Mouse (Mus musculus) midbrain, embryonic 13.5 days (tissue): ENCODE results near the gene Usp42. TPM values are rescaled to one million over a fixed set of nuclear protein-coding genes. Genes with fewer than 3 reads are reported as not detected.

ENCODE experiments used
- ATAC-seq: fragments of 200-750 bp; cut with Nextera tagmentation; 2 replicates; pipeline ENCODE4 v1.8.0; 2017; ENCODE audit warnings: mild to moderate bottlenecking, moderate TSS enrichment, moderate library complexity
- H3K27ac ChIP-seq: fragments of 300-500 bp; sonication (generic); 2 replicates; pipeline ENCODE4 v1.5.1; 2015; ENCODE audit warnings: inconsistent platforms, mild to moderate bottlenecking, moderate library complexity
- H3K27me3 ChIP-seq: fragments of 300-500 bp; sonication (generic); 2 replicates; pipeline ENCODE4 v1.6.1; 2015; ENCODE audit warnings: mild to moderate bottlenecking, inconsistent platforms
- H3K36me3 ChIP-seq: fragments of 300-500 bp; sonication (generic); 2 replicates; pipeline ENCODE4 v1.6.1; 2015; ENCODE audit warnings: mild to moderate bottlenecking, inconsistent platforms
- H3K4me1 ChIP-seq: fragments of 300-500 bp; sonication (generic); replicated peaks from 2 replicates; pipeline ENCODE4 v1.6.1; 2015; ENCODE audit warnings: inconsistent platforms
- H3K4me2 ChIP-seq: fragments of 300-500 bp; sonication (generic); replicated peaks from 2 replicates; pipeline ENCODE4 v1.6.1; 2015; ENCODE audit warnings: moderate library complexity, mild to moderate bottlenecking, inconsistent platforms
- H3K4me3 ChIP-seq: fragments of 300-500 bp; sonication (generic); replicated peaks from 2 replicates; pipeline ENCODE4 v1.5.1; 2015; ENCODE audit warnings: mild to moderate bottlenecking, inconsistent platforms
- H3K9ac ChIP-seq: fragments of 300-500 bp; sonication (generic); replicated peaks from 2 replicates; pipeline ENCODE4 v1.6.1; 2015; ENCODE audit warnings: mild to moderate bottlenecking, inconsistent platforms
- H3K9me3 ChIP-seq: fragments of 300-500 bp; sonication (generic); 2 replicates; pipeline ENCODE4 v1.6.1; 2016; ENCODE audit warnings: mild to moderate bottlenecking, inconsistent platforms
- WGBS: fragments of 180-500 bp; shearing (Covaris S2); methylation state at CpG from one replicate; pipeline ENCODE4 v1.1.7; 2015; 5-methylcytosine and 5-hydroxymethylcytosine counted together
- polyA plus RNA-seq: library from polyadenylated mRNA; unstranded; fragments of >200 nt; fragmentation: Nextera tagmentation; extraction: Ambion mirVana; gene quantifications from 2 replicates; pipeline ENCODE4 v1.2.1, GENCODE M21; 2015

The Usp42 gene
- polyA plus RNA-seq, 1 experiment from 2014 or later: 32.6 TPM

GRCm38 (mm10) chr5:143711326-143711725, 20.8 kb downstream of the Usp42 start:
- Histone ChIP-seq H3K9me3 (no peaks in the 10 kb centered on the region), H3K36me3 (peaks cover 90% of the 10 kb centered on the region), H3K4me1 (no peaks in the 10 kb centered on the region), H3K9ac (no peak overlapping the region), H3K4me3 (no peak overlapping the region), H3K27me3 (no peaks in the 10 kb centered on the region), H3K4me2 (no peak overlapping the region), H3K27ac (peak overlapping the region; percentile 58)
- peak; percentile 78 for ATAC-seq
- 10% methylated on average over 7 of the region's 7 CpGs for WGBS

GRCm38 (mm10) chr5:143706822-143707200, 25.3 kb downstream of the Usp42 start:
- 90% methylated on average over 7 of the region's 7 CpGs for WGBS
- H3K4me1 ChIP-seq: 0 out of 2 replicates have a peak, but pooled peaks cover 3% of the 10 kb centered on the region
- H3K4me3 ChIP-seq: no peak overlapping the region

GRCm38 (mm10) chr5:143706030-143706821, 25.9 kb downstream of the Usp42 start:
- no peak for ATAC-seq
- H3K9ac ChIP-seq: no peak overlapping the region
- no peak overlapping the region for H3K4me2 ChIP-seq
- peaks cover 71% of the 10 kb centered on the region for H3K36me3 ChIP-seq
- no peak overlapping the region for H3K27ac ChIP-seq
- H3K4me1 ChIP-seq: 0 out of 2 replicates have a peak, but pooled peaks cover 3% of the 10 kb centered on the region
- WGBS: 67% methylated on average over 9 of the region's 9 CpGs
- H3K27me3 ChIP-seq: no peaks in the 10 kb centered on the region
- no peaks in the 10 kb centered on the region for H3K9me3 ChIP-seq
- no peak overlapping the region for H3K4me3 ChIP-seq

More at GRCm38 (mm10) chr5:143706822-143707200, 25.3 kb downstream of the Usp42 start:
- Histone ChIP-seq H3K27me3 (no peaks in the 10 kb centered on the region), H3K36me3 (peaks cover 71% of the 10 kb centered on the region), H3K9ac (no peak overlapping the region), H3K4me2 (no peak overlapping the region), H3K9me3 (no peaks in the 10 kb centered on the region), H3K27ac (no peak overlapping the region)
- no peak for ATAC-seq

- Histone ChIP-seq H3K4me1 (0 out of 2 replicates have a peak, but pooled peaks cover 3% of the 10 kb centered on the region), H3K27me3 (no peaks in the 10 kb centered on the region), H3K9me3 (no peaks in the 10 kb centered on the region), H3K4me3 (no peak overlapping the region), H3K4me2 (no peak overlapping the region), H3K36me3 (peaks cover 72% of the 10 kb centered on the region), H3K27ac (no peak overlapping the region), H3K9ac (no peak overlapping the region)
- 69% methylated on average over 1 of the region's 1 CpGs for WGBS
- ATAC-seq: no peak
Measured at GRCm38 (mm10) chr5:143705659-143705982, 26.5 kb downstream of the Usp42 start.

GRCm38 (mm10) chr5:143704875-143705658, 27.0 kb downstream of the Usp42 start:
- WGBS: 81% methylated on average over 13 of the region's 13 CpGs
- Histone ChIP-seq H3K27me3 (no peaks in the 10 kb centered on the region), H3K9ac (no peak overlapping the region), H3K27ac (no peak overlapping the region), H3K4me2 (no peak overlapping the region), H3K36me3 (peaks cover 76% of the 10 kb centered on the region), H3K4me3 (no peak overlapping the region), H3K9me3 (no peaks in the 10 kb centered on the region), H3K4me1 (0 out of 2 replicates have a peak, but pooled peaks cover 3% of the 10 kb centered on the region)
- ATAC-seq: no peak

GRCm38 (mm10) chr5:143701074-143701473, 31.0 kb downstream of the Usp42 start:
- H3K9ac ChIP-seq: no peak overlapping the region
- no peak overlapping the region for H3K4me2 ChIP-seq
- WGBS: 86% methylated on average over 10 of the region's 10 CpGs
- peaks cover 63% of the 10 kb centered on the region for H3K36me3 ChIP-seq
- H3K9me3 ChIP-seq: no peaks in the 10 kb centered on the region
- no peak overlapping the region for H3K4me3 ChIP-seq
- H3K27ac ChIP-seq: no peak overlapping the region
- no peak for ATAC-seq
- H3K4me1 ChIP-seq: 0 out of 2 replicates have a peak, but pooled peaks cover 3% of the 10 kb centered on the region
- no peaks in the 10 kb centered on the region for H3K27me3 ChIP-seq

GRCm38 (mm10) chr5:143700247-143700646, 31.8 kb downstream of the Usp42 start:
- H3K9ac ChIP-seq: no peak overlapping the region
- H3K4me1 ChIP-seq: no peaks in the 10 kb centered on the region
- peaks cover 63% of the 10 kb centered on the region for H3K36me3 ChIP-seq
- no peak overlapping the region for H3K4me2 ChIP-seq
- H3K27ac ChIP-seq: no peak overlapping the region
- no peak overlapping the region for H3K4me3 ChIP-seq
- no peaks in the 10 kb centered on the region for H3K27me3 ChIP-seq
- 90% methylated on average over 5 of the region's 5 CpGs for WGBS
- ATAC-seq: no peak
- no peaks in the 10 kb centered on the region for H3K9me3 ChIP-seq

GRCm38 (mm10) chr5:143698454-143698853, 33.6 kb downstream of the Usp42 start:
- 94% methylated on average over 4 of the region's 4 CpGs for WGBS
- no peaks in the 10 kb centered on the region for H3K9me3 ChIP-seq
- no peaks in the 10 kb centered on the region for H3K27me3 ChIP-seq
- H3K9ac ChIP-seq: no peak overlapping the region
- peaks cover 65% of the 10 kb centered on the region for H3K36me3 ChIP-seq
- no peaks in the 10 kb centered on the region for H3K4me1 ChIP-seq
- no peak overlapping the region for H3K27ac ChIP-seq
- H3K4me3 ChIP-seq: no peak overlapping the region
- ATAC-seq: no peak
- no peak overlapping the region for H3K4me2 ChIP-seq

GRCm38 (mm10) chr5:143696323-143696722, 35.8 kb downstream of the Usp42 start:
- H3K9me3 ChIP-seq: no peaks in the 10 kb centered on the region
- no peak overlapping the region for H3K9ac ChIP-seq
- H3K27ac ChIP-seq: no peak overlapping the region
- no peak overlapping the region for H3K4me3 ChIP-seq
- H3K4me2 ChIP-seq: no peak overlapping the region
- no peaks in the 10 kb centered on the region for H3K27me3 ChIP-seq
- ATAC-seq: no peak
- peaks cover 51% of the 10 kb centered on the region for H3K36me3 ChIP-seq
- H3K4me1 ChIP-seq: no peaks in the 10 kb centered on the region
- WGBS: 69% methylated on average over 3 of the region's 3 CpGs

GRCm38 (mm10) chr5:143690926-143691325, 41.2 kb downstream of the Usp42 start:
- no peak for ATAC-seq
- WGBS: 95% methylated on average over 5 of the region's 5 CpGs

GRCm38 (mm10) chr5:143690392-143690791, 41.7 kb downstream of the Usp42 start:
- ATAC-seq: no peak
- 91% methylated on average over 9 of the region's 9 CpGs for WGBS
- H3K4me1 ChIP-seq: no peaks in the 10 kb centered on the region
- H3K4me2 ChIP-seq: no peak overlapping the region
- no peak overlapping the region for H3K27ac ChIP-seq
- peaks cover 35% of the 10 kb centered on the region for H3K36me3 ChIP-seq
- H3K4me3 ChIP-seq: no peak overlapping the region
- H3K27me3 ChIP-seq: no peaks in the 10 kb centered on the region
- no peaks in the 10 kb centered on the region for H3K9me3 ChIP-seq
- H3K9ac ChIP-seq: no peak overlapping the region

More at GRCm38 (mm10) chr5:143690926-143691325, 41.2 kb downstream of the Usp42 start:
- Histone ChIP-seq H3K27me3 (no peaks in the 10 kb centered on the region), H3K9me3 (no peaks in the 10 kb centered on the region), H3K4me3 (no peak overlapping the region), H3K9ac (no peak overlapping the region), H3K27ac (no peak overlapping the region), H3K4me2 (no peak overlapping the region), H3K36me3 (peaks cover 35% of the 10 kb centered on the region), H3K4me1 (no peaks in the 10 kb centered on the region)

GRCm38 (mm10) chr5:143687589-143687988, 44.5 kb downstream of the Usp42 start:
- Histone ChIP-seq H3K9ac (no peak overlapping the region), H3K4me1 (no peaks in the 10 kb centered on the region), H3K27me3 (no peaks in the 10 kb centered on the region), H3K4me2 (no peak overlapping the region), H3K36me3 (peaks cover 22% of the 10 kb centered on the region), H3K4me3 (no peak overlapping the region), H3K9me3 (no peaks in the 10 kb centered on the region), H3K27ac (no peak overlapping the region)
- ATAC-seq: no peak
- WGBS: 97% methylated on average over 3 of the region's 3 CpGs
